Mouse (Mus musculus): ENCODE data around the gene Nek8.

Nek8 gene

DNA sequence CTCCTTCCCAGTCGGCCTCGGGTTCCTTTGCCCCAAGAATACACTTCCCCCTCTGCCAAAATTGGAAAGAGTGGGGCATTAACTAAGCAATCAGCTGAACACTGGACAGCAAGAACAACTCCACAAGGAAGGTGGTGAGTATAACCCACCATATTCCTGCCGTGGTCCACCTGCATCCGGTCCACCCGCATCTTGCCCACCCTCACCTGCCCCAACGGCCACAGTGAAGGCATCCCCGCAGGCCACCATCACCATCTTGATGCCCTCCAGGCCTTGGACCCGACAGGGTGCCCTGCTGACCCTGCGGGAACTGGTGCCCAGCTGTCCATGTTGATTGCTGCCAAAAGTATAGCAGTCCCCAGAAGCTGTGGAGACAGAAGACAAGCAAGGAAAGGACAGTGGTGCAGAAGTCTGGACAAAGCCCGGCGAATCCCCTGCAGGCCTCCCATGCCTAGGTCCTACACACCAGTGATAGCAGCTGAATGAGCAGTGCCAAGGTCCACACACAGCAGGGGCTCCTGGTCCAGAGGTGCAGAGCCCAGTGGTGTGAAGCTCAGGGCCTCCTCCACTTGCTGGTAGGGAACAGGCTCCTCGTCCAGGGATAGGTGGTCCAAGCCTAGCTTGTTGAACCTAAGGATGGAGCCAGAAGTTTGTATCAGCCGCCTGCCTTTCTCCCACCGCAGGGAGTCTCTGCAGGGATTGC lies 9.1 kb downstream of the Nek8 start:
- no peak for DNase-seq (ENCODE audit: low spot score in 2 of 2)

- DNase-seq (ENCODE audit: low spot score in 2 of 2), result no peak
Measured at GRCm38 (mm10) chr11:78166640-78167039, 9.8 kb downstream of the Nek8 start.

- no peak for DNase-seq (ENCODE audit: low spot score in 2 of 2)
Measured at GRCm38 (mm10) chr11:78166161-78166560, 10.3 kb downstream of the Nek8 start.

GRCm38 (mm10) chr11:78165761-78166109 lies 10.7 kb downstream of the Nek8 start:
- DNase-seq (ENCODE audit: low spot score in 2 of 2), result no peak

GRCm38 (mm10) chr11:78164924-78165760 lies 11.3 kb downstream of the Nek8 start, which contains the start of gene Traf4:
Traf4 (minus strand) TSS chr11:78165589.
- peak; percentile 60 to 70 for DNase-seq (ENCODE audit: low spot score in 2 of 2)

GRCm38 (mm10) chr11:78164604-78164923 lies 11.9 kb downstream of the Nek8 start:
- DNase-seq (ENCODE audit: low spot score in 2 of 2), result no peak

DNA sequence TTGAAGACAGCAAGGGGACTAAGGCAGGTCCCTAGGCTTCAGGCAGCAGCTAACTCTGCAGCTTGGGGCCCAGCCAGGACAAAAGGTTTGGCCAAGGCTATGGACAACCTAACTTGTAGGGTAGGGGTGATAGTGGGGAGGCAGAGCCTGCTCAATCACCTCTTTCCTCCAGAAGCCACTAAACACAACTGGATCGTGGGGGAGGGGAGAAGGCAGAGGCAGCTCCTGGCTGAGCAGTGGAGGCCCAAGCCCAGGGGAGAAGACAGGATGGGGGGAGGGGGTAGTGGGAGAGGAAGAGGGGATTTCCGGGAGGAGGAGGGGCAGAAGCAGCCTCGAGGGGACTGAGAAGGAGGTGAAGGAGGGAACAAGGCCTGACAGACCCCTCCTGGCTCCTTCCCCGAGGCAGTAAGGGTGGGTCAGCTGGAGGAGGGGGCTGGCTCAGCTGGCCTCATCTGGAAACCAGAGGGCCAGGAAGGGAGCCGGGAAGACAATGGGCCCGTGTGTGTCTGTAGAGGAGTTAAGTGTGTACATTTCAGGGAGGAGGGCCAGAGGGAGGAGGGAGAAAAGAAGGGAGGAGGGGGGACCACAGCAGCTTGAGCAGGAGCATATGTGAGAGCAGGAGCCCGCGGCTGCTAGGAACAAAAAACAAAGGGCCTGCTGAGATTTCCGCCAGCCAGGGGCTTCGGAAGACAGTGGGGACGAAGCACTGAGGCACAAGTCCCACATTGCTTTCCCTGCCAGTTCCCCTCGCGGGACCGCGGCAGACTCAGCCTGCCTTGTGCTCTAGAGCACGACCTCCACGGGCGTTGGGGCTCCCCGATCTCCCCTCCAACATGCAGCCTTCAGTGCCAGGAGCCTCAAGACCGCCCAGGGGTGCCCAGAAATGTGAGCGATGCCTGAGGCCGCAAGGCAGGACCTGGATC lies 12.5 kb downstream of the Nek8 start:
- peak in 1 of 2 experiments; percentile 15 for DNase-seq (ENCODE audit: low spot score in 2 of 2)

- DNase-seq (ENCODE audit: low spot score in 2 of 2), result no peak
Measured at GRCm38 (mm10) chr11:78163045-78163444, 13.4 kb downstream of the Nek8 start.

DNA sequence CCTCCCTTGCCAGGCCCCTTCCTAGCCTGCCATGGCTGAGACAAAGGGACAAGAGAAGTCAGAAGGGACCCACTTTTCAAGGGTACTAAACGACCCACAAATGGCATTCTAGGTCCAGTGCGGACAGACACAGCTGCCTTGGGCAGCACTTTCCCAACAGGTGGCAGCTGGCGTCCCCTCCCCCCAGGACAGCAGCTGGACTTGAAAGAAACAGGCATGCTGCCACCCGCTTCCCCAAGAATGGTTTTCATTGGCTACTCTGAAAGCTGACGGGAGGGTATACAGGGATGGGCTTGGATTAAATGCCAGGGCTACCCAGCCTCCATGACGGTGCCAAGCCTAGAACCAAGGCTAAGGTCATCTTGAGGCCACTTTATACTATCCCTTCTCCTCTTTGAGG lies 14.0 kb downstream of the Nek8 start:
- DNase-seq (ENCODE audit: low spot score in 2 of 2), result no peak

GRCm38 (mm10) chr11:78161968-78162367 lies 14.5 kb downstream of the Nek8 start:
- DNase-seq (ENCODE audit: low spot score in 2 of 2), result no peak

- no peak for DNase-seq (ENCODE audit: low spot score in 2 of 2)
Measured at GRCm38 (mm10) chr11:78161169-78161568, 15.3 kb downstream of the Nek8 start.

GRCm38 (mm10) chr11:78160675-78161074 lies 15.8 kb downstream of the Nek8 start:
- DNase-seq (ENCODE audit: low spot score in 2 of 2), result no peak

DNA sequence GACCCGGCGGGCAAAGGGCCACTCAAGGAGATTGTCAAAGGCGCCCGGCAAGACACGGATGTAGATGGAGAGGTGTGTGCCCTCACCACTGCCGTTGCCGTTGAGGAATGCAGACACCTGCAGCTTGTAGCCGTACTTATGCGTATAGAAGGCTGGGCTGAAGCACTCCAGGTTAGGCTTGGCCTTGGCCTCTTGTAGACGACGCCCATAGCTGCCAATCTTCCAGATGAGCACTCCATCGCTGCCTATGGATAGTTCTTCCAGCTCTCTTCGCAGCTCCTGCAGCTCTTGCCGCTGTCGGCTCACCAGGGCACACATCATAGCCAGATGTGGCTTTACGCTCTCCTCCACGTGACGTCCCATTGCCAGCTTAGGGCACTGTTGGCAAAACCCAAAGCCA lies 16.3 kb downstream of the Nek8 start:
- no peak for DNase-seq (ENCODE audit: low spot score in 2 of 2)

GRCm38 (mm10) chr11:78159557-78159956 lies 16.9 kb downstream of the Nek8 start:
- no peak for DNase-seq (ENCODE audit: low spot score in 2 of 2)

GRCm38 (mm10) chr11:78159096-78159495 lies 17.4 kb downstream of the Nek8 start:
- DNase-seq (ENCODE audit: low spot score in 2 of 2), result peak; percentile 79 to 85

DNA sequence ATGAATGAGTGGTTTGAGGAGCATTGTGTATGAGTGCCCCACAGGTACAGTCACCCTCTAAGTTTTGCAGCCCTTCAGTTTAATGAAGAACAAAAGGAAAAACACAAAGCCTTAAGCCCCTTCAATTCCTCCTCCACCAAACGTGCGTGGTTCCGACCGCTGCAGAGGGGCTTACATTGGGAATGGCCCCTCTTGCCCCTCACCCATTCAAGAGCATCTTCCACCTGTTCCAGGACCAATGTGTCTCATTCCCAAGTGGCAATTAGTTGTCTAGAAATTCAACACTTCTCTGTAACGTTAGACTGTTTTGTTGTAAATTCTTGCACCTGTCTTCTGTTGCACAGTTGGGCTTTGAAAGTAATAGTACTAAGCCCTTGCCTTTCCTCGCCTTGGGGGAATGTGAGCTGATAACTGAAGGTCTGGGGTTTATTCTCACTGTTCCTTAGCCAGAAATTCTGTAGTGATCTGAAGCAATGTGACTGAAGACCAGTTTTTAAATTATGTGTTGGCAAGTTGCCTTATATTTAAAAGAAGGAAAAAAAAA lies 20.2 kb downstream of the Nek8 start:
- no peak for DNase-seq (ENCODE audit: low spot score in 2 of 2)

DNA sequence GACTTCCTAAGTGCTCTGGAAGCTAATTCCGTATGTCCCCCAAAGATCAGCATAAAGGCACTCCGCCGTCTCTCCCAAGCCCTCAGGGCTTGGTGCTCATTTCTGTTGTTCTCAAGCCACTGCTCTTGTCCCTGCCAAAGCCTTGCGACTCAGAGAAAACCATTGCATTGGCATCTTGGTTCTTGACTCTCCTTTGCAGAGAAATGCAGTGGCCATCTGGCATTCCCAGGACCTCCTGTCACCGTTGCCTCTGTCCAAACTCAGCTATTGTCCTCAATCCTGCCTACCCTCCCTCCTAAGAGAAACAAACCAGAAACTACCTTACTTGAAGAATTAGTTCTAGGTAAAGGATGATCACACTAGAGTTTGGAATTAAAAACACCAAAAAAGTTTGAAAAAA lies 20.8 kb downstream of the Nek8 start:
- no peak for DNase-seq (ENCODE audit: low spot score in 2 of 2)

- no peak for DNase-seq (ENCODE audit: low spot score in 2 of 2)
Measured at GRCm38 (mm10) chr11:78153778-78154177, 22.7 kb downstream of the Nek8 start.

DNA sequence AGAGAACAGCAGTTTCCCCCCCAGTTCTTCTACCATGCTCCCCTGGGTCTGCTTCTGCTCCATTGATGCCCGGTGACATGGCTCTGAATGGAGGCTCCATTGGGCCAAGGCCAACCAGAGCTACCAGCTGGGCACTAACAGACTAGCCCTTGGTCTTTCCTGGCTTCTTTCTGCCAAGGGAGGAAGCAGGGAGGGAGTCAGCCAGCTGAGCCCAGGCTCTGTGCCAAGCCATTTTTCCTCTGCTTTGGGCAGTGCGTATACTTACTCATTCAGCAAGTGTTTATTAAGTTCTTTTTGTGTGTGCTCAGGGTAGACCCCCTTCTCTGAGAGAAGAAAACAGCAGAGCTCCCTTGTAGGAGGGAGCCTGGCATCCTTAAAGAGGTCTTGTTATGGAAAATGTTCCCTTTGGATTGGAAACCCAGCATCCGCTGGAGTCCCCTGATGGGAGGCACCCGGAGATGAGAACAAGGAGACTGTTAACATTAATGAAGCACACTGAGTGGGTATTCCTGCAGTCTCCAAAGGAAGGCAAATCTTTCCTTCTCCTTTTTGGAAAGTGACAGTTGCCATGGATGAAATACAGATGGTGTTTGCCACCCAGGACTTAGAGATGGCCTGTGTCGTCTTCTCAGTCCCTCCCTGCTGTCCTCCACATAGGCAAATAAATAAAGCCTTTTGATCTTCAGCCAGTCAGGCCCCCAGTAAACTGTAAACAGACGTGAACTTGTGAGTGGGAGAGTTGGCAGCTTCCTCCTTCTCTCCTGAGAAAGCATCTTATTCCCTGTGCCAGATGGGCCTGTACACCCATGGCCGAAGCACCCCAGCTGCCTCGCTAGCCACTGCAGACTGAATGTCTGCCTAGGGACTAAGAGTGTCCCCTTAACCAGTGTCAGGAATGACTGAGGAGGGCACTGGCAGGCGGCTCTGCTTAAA lies 23.9 kb downstream of the Nek8 start:
- DNase-seq (ENCODE audit: low spot score in 2 of 2), result no peak

GRCm38 (mm10) chr11:78151161-78151560 lies 25.3 kb downstream of the Nek8 start:
- DNase-seq (ENCODE audit: low spot score in 2 of 2), result no peak
